Mouse (Mus musculus) heart, adult 2 months (tissue): ENCODE data around the gene Mrpl27. TPM values are rescaled to one million over a fixed set of nuclear protein-coding genes. Genes with fewer than 3 reads are reported as not detected.

Source experiments
- DNase-seq, 2 experiments: peaks; one replicate each; pipeline ENCODE4 v3.0.0; 2021
- H3K27ac ChIP-seq: fragments of 200-600 bp; 2 replicates; pipeline ENCODE4 v1.8.1; 2022
- H3K27me3 ChIP-seq: fragments of 200-500 bp; 2 replicates; pipeline ENCODE4 v1.6.1; 2012; ENCODE audit warnings: mild to moderate bottlenecking, low read length, inconsistent platforms, mixed read lengths; ENCODE audit not compliant: control insufficient read depth, insufficient read depth
- H3K36me3 ChIP-seq: fragments of 200-500 bp; 2 replicates; pipeline ENCODE4 v1.6.1; 2012; ENCODE audit warnings: low read length, inconsistent platforms; ENCODE audit not compliant: control insufficient read depth, insufficient read depth
- H3K4me1 ChIP-seq: fragments of 200-500 bp; 2 replicates; pipeline ENCODE4 v1.6.1; 2011; ENCODE audit warnings: low read length; ENCODE audit not compliant: control insufficient read depth, insufficient read depth
- H3K4me3 ChIP-seq: fragments of 200-600 bp; 2 replicates; pipeline ENCODE4 v1.8.1; 2022
- H3K79me2 ChIP-seq: fragments of 200-500 bp; replicated peaks from 2 replicates; pipeline ENCODE4 v1.6.1; 2012; ENCODE audit warnings: mild to moderate bottlenecking, inconsistent platforms, low read length, moderate library complexity, mixed read lengths; ENCODE audit not compliant: control insufficient read depth, insufficient read depth
- H3K9ac ChIP-seq: fragments of 200-500 bp; 2 replicates; pipeline ENCODE4 v1.6.1; 2012; ENCODE audit warnings: low read depth, mild to moderate bottlenecking, control low read depth, inconsistent platforms, low read length, mixed read lengths
- CTCF ChIP-seq: fragments of 200-600 bp; IDR thresholded peaks from 2 replicates; pipeline ENCODE4 v1.8.1; 2022; ENCODE audit warnings: antibody characterized with exemption, mild to moderate bottlenecking, moderate library complexity
- EP300 ChIP-seq: fragments of 200-500 bp; IDR thresholded peaks from 2 replicates; pipeline ENCODE4 v1.6.1; 2011; ENCODE audit warnings: low read depth, low read length, control low read depth; ENCODE audit not compliant: insufficient read depth
- POLR2A ChIP-seq: fragments of 200-500 bp; IDR thresholded peaks from 2 replicates; pipeline ENCODE4 v1.6.1; 2011; ENCODE audit warnings: mild to moderate bottlenecking, low read depth, low read length, control low read depth; ENCODE audit not compliant: insufficient read depth
- WGBS: fragments of 180-500 bp; shearing (Covaris S2); methylation state at CpG from one replicate; pipeline ENCODE4 v1.1.7; 2018; 5-methylcytosine and 5-hydroxymethylcytosine counted together
- intact Hi-C: fragments of 180-260 bp; cut with DNase I; formaldehyde crosslinking; loops from one replicate; pipeline ENCODE4 v1.15.1; 2025
- polyA plus RNA-seq: library from polyadenylated mRNA; depleted of rRNA; stranded (reverse); fragments of >200 nt; gene quantifications from 2 replicates; pipeline ENCODE4 v1.2.3, GENCODE M21; 2012
- total RNA-seq, 2 experiments: library from RNA; stranded (reverse); gene quantifications; 2 replicates each; pipeline ENCODE4 v1.2.3; 2021

The Mrpl27 gene
- total and polyA plus RNA-seq, 3 experiments: 54.9 to 67.0 (median 59.5) TPM

DNA sequence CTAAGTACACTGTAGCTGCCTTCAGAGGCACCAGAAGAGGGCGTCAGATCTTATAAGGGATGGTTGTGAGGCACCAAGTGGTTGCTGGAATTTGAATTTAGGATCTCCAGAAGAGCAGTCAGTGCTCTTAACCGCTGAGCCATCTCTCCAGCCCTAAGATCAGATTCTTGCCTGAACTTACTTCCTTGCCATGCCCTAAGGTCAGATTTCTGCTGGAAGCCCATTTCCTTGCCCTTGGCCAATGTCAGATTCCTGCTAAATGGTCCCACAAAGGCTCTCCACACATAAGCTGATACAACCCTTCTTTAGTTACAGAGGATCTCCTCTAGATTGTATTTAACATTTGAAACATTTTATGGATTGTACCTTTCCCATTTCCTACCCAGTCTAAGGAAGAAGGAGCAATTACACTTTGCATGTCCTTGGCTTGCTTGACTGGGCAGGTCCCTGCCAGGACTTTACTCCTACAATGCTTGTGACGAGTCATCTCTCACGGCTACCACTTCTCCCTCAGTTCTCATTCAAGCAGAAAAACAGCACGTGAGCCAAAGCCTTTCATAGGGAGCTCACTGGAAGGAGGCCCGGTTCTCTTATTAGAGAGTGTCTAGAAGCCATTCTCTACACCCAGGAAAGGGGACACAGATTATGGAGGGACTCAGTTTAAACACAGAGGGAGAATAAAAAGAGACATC is 32.7 kb upstream of the Mrpl27 start:
- H3K79me2 ChIP-seq: no peaks in the 10 kb centered on the region
- TF ChIP-seq EP300 (no peak), POLR2A (no peak), CTCF (no peak)
- no peaks in the 10 kb centered on the region for H3K36me3 ChIP-seq
- H3K9ac ChIP-seq: no peak overlapping the region
- intact Hi-C loops: no loop called here
- 44% methylated on average over 6 of the region's 6 CpGs for WGBS
- no peak overlapping the region for H3K4me3 ChIP-seq
- no peaks in the 10 kb centered on the region for H3K27me3 ChIP-seq
- H3K27ac ChIP-seq: no peak overlapping the region
- no peak for DNase-seq
- no peaks in the 10 kb centered on the region for H3K4me1 ChIP-seq

DNA sequence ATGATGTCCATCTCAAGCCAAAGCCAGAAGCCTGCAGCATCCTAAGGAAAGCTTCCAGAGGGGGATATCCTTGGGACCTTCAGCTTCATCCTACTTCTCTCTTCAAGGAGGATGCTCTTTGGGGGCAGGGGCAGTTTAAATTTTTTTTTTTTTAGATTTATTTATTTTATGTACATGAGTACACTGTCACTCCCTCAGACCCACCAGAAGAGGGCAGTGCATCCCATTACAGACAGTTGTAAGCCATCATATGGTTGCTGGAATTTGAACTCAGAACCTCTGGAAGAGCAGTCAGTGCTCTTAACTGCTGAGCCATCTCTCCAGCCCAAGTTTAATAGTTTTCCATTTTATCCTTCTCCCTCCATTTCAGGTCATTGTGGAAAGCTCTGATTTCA is 32.1 kb upstream of the Mrpl27 start:
- Histone ChIP-seq H3K79me2 (no peaks in the 10 kb centered on the region), H3K27ac (no peak overlapping the region), H3K4me3 (no peak overlapping the region), H3K9ac (no peak overlapping the region), H3K4me1 (no peaks in the 10 kb centered on the region), H3K27me3 (no peaks in the 10 kb centered on the region), H3K36me3 (no peaks in the 10 kb centered on the region)
- no peak for DNase-seq
- intact Hi-C loops: no loop called here
- TF ChIP-seq EP300: no peak
- TF ChIP-seq POLR2A: no peak
- TF ChIP-seq CTCF: peak; percentile 56

DNA sequence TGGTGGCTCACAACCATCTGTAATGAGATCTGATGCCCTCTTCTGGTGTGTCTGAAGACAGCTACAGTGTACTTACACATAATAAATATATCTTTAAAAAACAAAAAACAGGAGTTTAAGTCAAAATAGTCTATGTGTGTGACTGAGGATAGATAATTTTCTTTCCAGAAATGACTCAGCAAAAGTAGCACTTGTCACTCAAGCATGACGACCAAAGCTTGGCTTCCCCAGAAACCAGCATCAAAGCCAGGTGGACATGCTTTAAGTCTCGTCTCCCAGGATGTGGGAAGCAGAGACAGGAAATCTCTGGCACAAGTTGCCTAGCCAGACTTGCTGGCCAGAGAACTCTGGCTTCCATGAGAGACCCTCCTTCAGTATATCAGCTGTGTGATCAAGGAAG is 31.4 kb upstream of the Mrpl27 start:
- Histone ChIP-seq H3K4me1 (no peaks in the 10 kb centered on the region), H3K36me3 (no peaks in the 10 kb centered on the region), H3K9ac (no peak overlapping the region), H3K4me3 (no peak overlapping the region), H3K27me3 (no peaks in the 10 kb centered on the region), H3K79me2 (no peaks in the 10 kb centered on the region), H3K27ac (no peak overlapping the region)
- intact Hi-C loops: no loop called here
- 64% methylated on average over 2 of the region's 2 CpGs for WGBS
- DNase-seq: no peak
- no peak for TF ChIP-seq EP300
- no peak for TF ChIP-seq POLR2A
- no peak for TF ChIP-seq CTCF

DNA sequence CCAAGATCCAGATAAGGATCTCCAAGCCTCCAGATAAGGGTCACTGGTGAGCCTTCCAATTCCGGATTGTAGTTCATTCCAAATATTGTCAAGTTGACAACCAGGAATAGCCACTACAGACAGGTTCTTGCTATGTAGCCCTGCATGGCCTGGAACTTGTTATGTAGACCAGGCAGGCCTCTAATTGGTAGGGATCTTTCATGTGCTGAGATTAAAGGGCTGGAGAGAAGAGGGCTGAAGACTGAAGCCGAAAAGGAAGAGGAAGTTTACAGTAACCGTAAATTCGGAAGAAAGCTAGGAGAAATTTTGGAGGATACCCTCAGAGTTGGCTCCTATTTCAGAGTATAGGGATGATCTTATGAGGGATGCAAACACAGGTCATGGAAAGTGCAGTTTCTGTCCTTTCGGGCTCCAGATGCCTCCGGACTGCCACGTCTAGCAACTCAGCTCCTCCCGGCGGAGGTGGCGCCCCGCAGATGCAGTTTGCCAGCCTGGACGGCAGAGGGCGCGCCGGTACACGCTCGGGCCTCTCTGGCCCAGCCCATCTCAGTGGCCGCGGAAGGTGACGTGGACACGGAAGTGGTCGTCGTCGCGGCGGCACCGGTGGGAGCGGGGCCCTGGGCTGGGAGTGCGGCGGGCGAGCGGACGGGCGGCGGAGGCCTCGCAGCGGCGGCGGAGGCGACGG is 24.2 kb upstream of the Mrpl27 start, which contains the start of gene Lrrc59:
TSS of gene Lrrc59 (plus strand) at position 569 of the 685 bp plus-strand sequence.
- TF ChIP-seq CTCF (0 out of 2 replicates have a peak, but pooled peaks have one; percentile 100), EP300 (0 out of 2 replicates have a peak, but pooled peaks have one; percentile 56), POLR2A (peak; percentile 64)
- 3% methylated on average over 40 of the region's 41 CpGs for WGBS
- intact Hi-C loops: no loop called here

DNA sequence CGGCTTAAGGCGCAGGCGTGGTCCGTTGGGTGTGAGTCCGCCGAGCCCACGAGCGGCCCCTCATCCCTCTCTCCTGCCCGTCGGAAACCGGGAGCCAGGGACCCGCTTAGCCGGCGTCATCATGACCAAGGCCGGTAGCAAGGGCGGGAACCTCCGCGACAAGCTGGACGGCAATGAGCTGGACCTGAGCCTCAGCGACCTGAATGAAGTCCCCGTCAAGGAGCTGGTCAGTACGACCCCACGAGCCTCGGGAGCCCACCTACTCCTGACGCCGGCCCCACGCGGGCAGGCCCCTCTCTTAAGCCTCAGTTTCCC is 23.7 kb upstream of the Mrpl27 start:
- intact Hi-C loops: loop anchor here (5.0 kb wide), 1 partner anchor 87 kb away; no protein-coding TSS in a partner anchor
- H3K27ac ChIP-seq: peak overlapping the region; percentile 89
- peak overlapping the region; percentile 98 for H3K9ac ChIP-seq
- TF ChIP-seq EP300 (no peak), POLR2A (no peak), CTCF (no peak)
- WGBS: under 1% methylated on average over 25 of the region's 28 CpGs
- peaks cover 5% of the 10 kb centered on the region for H3K4me1 ChIP-seq
- no peaks in the 10 kb centered on the region for H3K27me3 ChIP-seq
- DNase-seq: no peak
- peak overlapping the region; percentile 56 for H3K4me3 ChIP-seq
- peaks cover 4% of the 10 kb centered on the region for H3K79me2 ChIP-seq
- H3K36me3 ChIP-seq: no peaks in the 10 kb centered on the region

More for the DNA sequence above, 24.2 kb upstream of the Mrpl27 start, which contains the start of gene Lrrc59:
- peak; percentile 95 to 97 for DNase-seq
- no peaks in the 10 kb centered on the region for H3K36me3 ChIP-seq
- no peaks in the 10 kb centered on the region for H3K27me3 ChIP-seq
- H3K4me1 ChIP-seq: peaks cover 5% of the 10 kb centered on the region
- peak within 1 kb of the TSS; percentile 56 for H3K4me3 ChIP-seq
- peaks cover 4% of the 10 kb centered on the region for H3K79me2 ChIP-seq
- peak within 1 kb of the TSS; percentile 98 for H3K9ac ChIP-seq
- H3K27ac ChIP-seq: peak within 1 kb of the TSS; percentile 89
